Mouse (Mus musculus): Measurements from ENCODE around the gene Nenf. TPM values are rescaled to one million over a fixed set of nuclear protein-coding genes. Genes with fewer than 3 reads are reported as not detected.
A peak's percentile ranks its signal among the peaks of the same experiment; 100 is the strongest.

Gene Nenf
- polyA plus RNA-seq, 1 experiment from 2014 or later: 61.3 TPM

- Histone ChIP-seq H3K4me2 (no peak overlapping the region), H3K27me3 (peaks cover 4% of the 10 kb centered on the region; the same call in 1 of the 2 replicates), H3K27ac (no peak overlapping the region), H3K4me3 (replicated peaks) (no peak overlapping the region), H3K9ac (no peak overlapping the region), H3K4me1 (peaks cover 12% of the 10 kb centered on the region), H3K9me3 (no peaks in the 10 kb centered on the region), H3K36me3 (replicated peaks) (0 out of 2 replicates have a peak, but pooled peaks cover 3% of the 10 kb centered on the region)
- 84% methylated on average over 4 of the region's 4 CpGs for WGBS
- no peak for ATAC-seq (ENCODE audit: low FRiP score)
These were observed 4.1 kb downstream of the Nenf start for GRCm38 (mm10) chr1:191313926-191314325.

- H3K9me3 ChIP-seq: no peaks in the 10 kb centered on the region
- H3K27me3 ChIP-seq: no peaks in the 10 kb centered on the region
- H3K9ac ChIP-seq: no peak overlapping the region
- H3K4me2 ChIP-seq: peak overlapping the region; percentile 54
- ATAC-seq (ENCODE audit: low FRiP score): no peak
- WGBS: 77% methylated on average over 6 of the region's 6 CpGs
- H3K4me3 ChIP-seq (replicated peaks): no peak overlapping the region
- H3K36me3 ChIP-seq (replicated peaks): peaks cover 3% of the 10 kb centered on the region; the same call in 1 of the 2 replicates
- H3K4me1 ChIP-seq: peaks cover 12% of the 10 kb centered on the region
- no peak overlapping the region for H3K27ac ChIP-seq
These were observed 4.8 kb downstream of the Nenf start for GRCm38 (mm10) chr1:191313158-191313557.

DNA sequence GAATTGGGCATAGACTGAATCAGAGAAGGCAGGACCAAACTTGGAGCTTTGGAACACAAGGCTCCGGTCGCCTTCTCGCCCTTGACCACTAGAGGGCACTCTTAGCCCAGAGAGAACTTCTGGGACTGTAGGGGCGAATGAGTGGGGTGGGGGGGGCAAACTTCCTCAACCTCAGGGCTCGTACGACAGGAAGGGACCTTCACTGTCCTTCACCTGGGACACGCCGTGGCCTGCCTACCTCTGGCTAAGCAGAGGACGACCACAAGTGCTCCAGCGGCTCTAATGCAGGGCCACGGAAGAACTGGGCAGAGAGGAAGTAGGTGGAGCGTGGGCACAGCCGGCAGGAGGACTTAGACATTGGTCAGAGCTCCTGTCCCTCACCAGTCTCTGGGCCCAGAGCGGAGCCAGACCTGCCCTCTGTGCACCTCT is 5.5 kb downstream of the Nenf start:
- under 1% methylated on average over 14 of the region's 14 CpGs for WGBS
- H3K4me3 ChIP-seq (replicated peaks): peak overlapping the region; percentile 48
- peak overlapping the region; percentile 58 for H3K9ac ChIP-seq
- H3K27me3 ChIP-seq: no peaks in the 10 kb centered on the region
- no peaks in the 10 kb centered on the region for H3K9me3 ChIP-seq
- no peak overlapping the region for H3K27ac ChIP-seq
- ATAC-seq (ENCODE audit: low FRiP score): peak; percentile 91
- H3K4me1 ChIP-seq: peaks cover 8% of the 10 kb centered on the region
- H3K4me2 ChIP-seq: peak overlapping the region; percentile 54
- H3K36me3 ChIP-seq (replicated peaks): peaks cover 3% of the 10 kb centered on the region; the same call in 1 of the 2 replicates

- Histone ChIP-seq H3K9me3 (no peaks in the 10 kb centered on the region), H3K4me2 (no peak overlapping the region), H3K27me3 (no peaks in the 10 kb centered on the region), H3K27ac (no peak overlapping the region), H3K4me3 (replicated peaks) (no peak overlapping the region), H3K36me3 (replicated peaks) (peaks cover 3% of the 10 kb centered on the region; the same call in 1 of the 2 replicates), H3K9ac (no peak overlapping the region), H3K4me1 (peaks cover 3% of the 10 kb centered on the region; the same call in 1 of the 2 replicates)
- 83% methylated on average over 4 of the region's 4 CpGs for WGBS
- ATAC-seq (ENCODE audit: low FRiP score): no peak
These were observed 6.6 kb downstream of the Nenf start for GRCm38 (mm10) chr1:191311296-191311898.

- 82% methylated on average over 9 of the region's 9 CpGs for WGBS
- Histone ChIP-seq H3K4me2 (no peak overlapping the region), H3K36me3 (replicated peaks) (peaks cover 3% of the 10 kb centered on the region; the same call in 1 of the 2 replicates), H3K27ac (no peak overlapping the region), H3K4me3 (replicated peaks) (no peak overlapping the region), H3K27me3 (no peaks in the 10 kb centered on the region), H3K9ac (no peak overlapping the region), H3K9me3 (no peaks in the 10 kb centered on the region), H3K4me1 (peaks cover 3% of the 10 kb centered on the region; the same call in 1 of the 2 replicates)
- ATAC-seq (ENCODE audit: low FRiP score): no peak
These were observed 10.1 kb downstream of the Nenf start for GRCm38 (mm10) chr1:191307766-191308455.

DNA sequence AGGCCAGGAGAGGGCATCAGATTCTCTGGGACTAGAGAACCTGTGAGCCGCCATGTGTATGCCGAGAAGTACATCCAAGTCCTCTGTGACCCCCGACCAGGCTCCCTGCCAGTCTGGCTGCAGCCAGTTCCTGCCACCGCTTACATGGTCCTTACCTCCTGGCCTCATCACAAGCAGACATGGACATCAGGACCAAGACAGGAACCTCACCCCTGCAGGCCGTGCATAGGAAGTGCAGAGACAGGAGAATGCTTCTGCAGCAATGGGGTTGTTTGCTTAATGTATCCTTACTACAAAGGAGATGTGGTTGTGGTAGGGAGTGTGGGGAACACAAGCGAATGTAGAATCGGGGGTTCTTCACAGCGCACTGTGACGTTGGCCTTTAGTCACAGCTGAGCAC is 11.7 kb downstream of the Nenf start:
- 87% methylated on average over 9 of the region's 9 CpGs for WGBS
- H3K4me3 ChIP-seq (replicated peaks): no peak overlapping the region
- no peaks in the 10 kb centered on the region for H3K4me1 ChIP-seq
- H3K27me3 ChIP-seq: no peaks in the 10 kb centered on the region
- peaks cover 3% of the 10 kb centered on the region; the same call in 1 of the 2 replicates for H3K36me3 ChIP-seq (replicated peaks)
- H3K27ac ChIP-seq: no peak overlapping the region
- H3K9ac ChIP-seq: no peak overlapping the region
- no peak for ATAC-seq (ENCODE audit: low FRiP score)
- no peak overlapping the region for H3K4me2 ChIP-seq
- no peaks in the 10 kb centered on the region for H3K9me3 ChIP-seq

DNA sequence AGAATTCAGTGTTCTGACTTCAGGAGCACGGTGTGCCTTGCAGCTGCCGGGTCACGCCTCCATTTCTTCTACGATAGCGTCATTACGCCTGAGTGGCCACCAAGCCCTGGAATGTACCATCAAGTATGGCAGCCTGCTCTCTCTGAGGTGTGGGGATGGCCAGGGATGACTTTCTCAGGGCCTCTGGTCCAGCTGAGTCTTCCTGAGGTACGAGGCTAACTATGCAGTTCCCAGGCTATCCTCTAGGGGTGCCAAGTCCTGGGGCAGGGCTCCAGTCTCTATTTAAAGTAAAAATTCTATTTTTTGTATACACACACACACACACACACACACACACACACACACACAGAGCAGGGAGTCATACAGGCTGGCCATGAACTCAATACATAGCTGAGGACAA is 12.4 kb downstream of the Nenf start:
- no peak overlapping the region; the same call in 1 of the 2 replicates for H3K9ac ChIP-seq
- WGBS: 65% methylated on average over 7 of the region's 7 CpGs

DNA sequence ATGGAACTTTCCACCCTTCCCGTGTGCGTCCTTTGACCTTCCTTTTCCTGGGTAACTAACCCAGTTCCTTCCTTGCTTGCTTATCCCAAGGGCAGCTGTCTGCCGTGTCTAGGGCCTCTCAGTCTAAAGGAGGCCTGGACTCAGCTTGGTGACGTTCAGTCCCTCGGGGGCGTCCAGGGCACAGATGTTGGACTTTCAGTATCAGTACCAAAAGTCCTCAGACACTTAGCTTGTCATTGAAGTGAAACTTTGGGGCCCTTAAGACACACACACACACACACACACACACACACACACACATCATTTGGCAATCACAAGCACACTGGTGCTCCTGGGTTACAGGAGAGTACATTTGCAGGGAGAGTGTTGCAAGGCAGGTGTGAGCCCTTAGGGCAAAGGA is 13.8 kb downstream of the Nenf start:
- ATAC-seq (ENCODE audit: low FRiP score): no peak

More for the DNA sequence above, 12.4 kb downstream of the Nenf start:
- Histone ChIP-seq H3K4me2 (no peak overlapping the region), H3K9me3 (no peaks in the 10 kb centered on the region), H3K36me3 (replicated peaks) (peaks cover 3% of the 10 kb centered on the region; the same call in 1 of the 2 replicates), H3K27ac (no peak overlapping the region), H3K4me3 (replicated peaks) (no peak overlapping the region), H3K4me1 (no peaks in the 10 kb centered on the region), H3K27me3 (no peaks in the 10 kb centered on the region)
- ATAC-seq (ENCODE audit: low FRiP score): no peak

GRCm38 (mm10) chr1:191303736-191304135 is 14.3 kb downstream of the Nenf start:
- no peaks in the 10 kb centered on the region for H3K9me3 ChIP-seq
- no peak overlapping the region for H3K4me2 ChIP-seq
- 88% methylated on average over 3 of the region's 3 CpGs for WGBS
- no peaks in the 10 kb centered on the region for H3K4me1 ChIP-seq
- H3K4me3 ChIP-seq (replicated peaks): no peak overlapping the region
- H3K9ac ChIP-seq: no peak overlapping the region
- no peak for ATAC-seq (ENCODE audit: low FRiP score)
- no peak overlapping the region for H3K27ac ChIP-seq
- no peaks in the 10 kb centered on the region for H3K27me3 ChIP-seq
- H3K36me3 ChIP-seq (replicated peaks): no peaks in the 10 kb centered on the region; the same call in 1 of the 2 replicates

More for the DNA sequence above, 13.8 kb downstream of the Nenf start:
- Histone ChIP-seq H3K4me1 (no peaks in the 10 kb centered on the region), H3K4me2 (no peak overlapping the region), H3K4me3 (replicated peaks) (no peak overlapping the region), H3K27me3 (no peaks in the 10 kb centered on the region), H3K36me3 (replicated peaks) (peaks cover 2% of the 10 kb centered on the region; the same call in 1 of the 2 replicates), H3K27ac (no peak overlapping the region), H3K9me3 (no peaks in the 10 kb centered on the region), H3K9ac (no peak overlapping the region)
- WGBS: 81% methylated on average over 6 of the region's 6 CpGs

DNA sequence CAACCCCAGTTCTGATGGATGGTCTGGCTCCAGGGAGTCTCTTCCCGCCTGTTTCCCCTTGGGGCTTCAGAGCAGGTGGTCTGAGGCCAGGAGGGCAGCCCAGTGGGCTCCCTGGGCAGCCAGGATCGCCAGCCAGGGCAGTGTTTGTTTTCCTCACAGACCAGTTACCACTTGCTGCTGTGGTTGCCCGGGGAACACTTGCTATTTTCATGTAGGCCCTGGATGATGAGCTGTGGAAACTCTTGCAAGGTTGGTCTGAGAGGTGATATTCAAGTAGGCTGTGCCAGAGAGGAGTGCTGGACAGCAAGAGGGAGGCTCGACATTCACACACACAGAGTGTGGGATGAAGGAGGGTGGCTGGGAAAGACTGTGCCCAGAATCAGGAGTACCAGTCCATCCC is 16.1 kb downstream of the Nenf start:
- WGBS: 36% methylated on average over 4 of the region's 4 CpGs
- H3K4me2 ChIP-seq: no peak overlapping the region
- no peak for ATAC-seq (ENCODE audit: low FRiP score)
- H3K27me3 ChIP-seq: no peaks in the 10 kb centered on the region
- no peak overlapping the region for H3K4me3 ChIP-seq (replicated peaks)
- H3K27ac ChIP-seq: no peak overlapping the region
- no peaks in the 10 kb centered on the region for H3K36me3 ChIP-seq (replicated peaks)
- no peak overlapping the region for H3K9ac ChIP-seq
- no peaks in the 10 kb centered on the region for H3K9me3 ChIP-seq
- H3K4me1 ChIP-seq: no peaks in the 10 kb centered on the region

DNA sequence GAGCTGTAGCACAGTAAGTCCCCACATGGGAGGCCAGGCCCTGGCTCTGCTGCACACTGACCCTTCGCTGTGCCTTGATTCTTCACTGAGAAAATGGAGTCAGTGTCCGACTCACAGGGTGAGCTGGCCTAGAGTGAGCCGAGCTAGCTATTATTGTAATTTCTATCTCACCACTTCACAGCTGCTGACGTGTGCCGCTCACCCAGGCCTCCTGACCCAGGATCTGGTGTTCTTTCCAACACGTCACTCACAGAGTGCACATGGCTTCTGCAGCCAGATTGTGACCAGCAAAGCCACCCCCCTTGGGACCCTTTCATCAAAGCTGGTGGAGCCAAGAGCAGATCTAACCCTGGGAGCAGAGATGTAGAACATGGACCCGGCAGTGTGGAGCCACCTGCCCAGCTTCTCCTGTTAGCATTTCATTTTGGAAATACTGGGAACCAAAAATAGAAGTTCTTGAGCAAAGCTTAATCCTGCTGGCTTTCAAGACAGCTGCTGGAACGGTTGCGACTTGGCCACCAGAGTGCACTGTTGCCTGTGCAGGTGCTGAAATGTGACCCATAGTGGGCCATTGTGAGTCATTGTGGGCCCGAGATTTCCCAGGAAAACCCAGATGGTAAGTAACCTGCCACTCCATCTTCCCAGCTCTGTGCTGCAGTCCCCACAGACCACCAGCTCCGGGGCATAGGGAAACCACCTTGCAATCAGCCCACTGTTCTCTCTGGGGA is 18.6 kb downstream of the Nenf start:
- H3K27ac ChIP-seq: no peak overlapping the region
- no peaks in the 10 kb centered on the region for H3K9me3 ChIP-seq
- no peak overlapping the region for H3K4me2 ChIP-seq
- no peak overlapping the region for H3K4me3 ChIP-seq (replicated peaks)
- ATAC-seq (ENCODE audit: low FRiP score): no peak
- H3K27me3 ChIP-seq: no peaks in the 10 kb centered on the region
- no peaks in the 10 kb centered on the region for H3K36me3 ChIP-seq (replicated peaks)
- no peak overlapping the region for H3K9ac ChIP-seq
- no peaks in the 10 kb centered on the region for H3K4me1 ChIP-seq
- WGBS: 60% methylated on average over 11 of the region's 11 CpGs

DNA sequence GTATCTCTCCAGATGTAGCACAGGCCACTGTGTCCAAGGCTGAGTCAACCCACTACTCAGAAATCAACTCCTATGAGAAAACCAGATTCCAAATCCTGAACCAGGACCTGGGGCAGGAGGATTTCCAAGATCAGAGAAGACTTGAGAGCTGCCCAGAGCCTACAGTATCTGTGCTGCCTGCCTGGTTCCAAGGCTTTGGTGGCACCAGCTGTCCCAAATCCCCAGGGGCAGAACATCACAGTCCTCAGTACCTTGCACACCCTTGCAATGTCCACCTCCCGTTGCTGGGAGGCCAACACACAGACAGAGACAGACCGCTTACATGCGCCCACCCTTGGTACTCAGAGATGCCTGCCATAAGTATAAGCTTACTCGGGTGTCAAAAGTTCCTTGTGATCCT is 19.7 kb downstream of the Nenf start:
- no peaks in the 10 kb centered on the region for H3K4me1 ChIP-seq
- 86% methylated on average over 4 of the region's 4 CpGs for WGBS
- no peak for ATAC-seq (ENCODE audit: low FRiP score)
- H3K9ac ChIP-seq: no peak overlapping the region
- H3K9me3 ChIP-seq: no peaks in the 10 kb centered on the region
- no peak overlapping the region for H3K4me3 ChIP-seq (replicated peaks)
- no peak overlapping the region for H3K27ac ChIP-seq
- H3K4me2 ChIP-seq: no peak overlapping the region
- H3K27me3 ChIP-seq: no peaks in the 10 kb centered on the region
- H3K36me3 ChIP-seq (replicated peaks): no peaks in the 10 kb centered on the region
